Mouse (Mus musculus) CH12.LX (cell line): ENCODE results near the gene Rasd2. TPM values are rescaled to one million over a fixed set of nuclear protein-coding genes. Genes with fewer than 3 reads are reported as not detected.

Experiments
- DNase-seq: peaks from one replicate; pipeline ENCODE4 v3.0.0-alpha.2; 2013; ENCODE audit errors: extremely low read depth
- H3K27ac ChIP-seq: 2 replicates; pipeline ENCODE4 v1.5.1; 2012; ENCODE audit warnings: low read depth, mild to moderate bottlenecking, control low read depth, moderate library complexity; ENCODE audit not compliant: insufficient read depth
- H3K27me3 ChIP-seq: replicated peaks from 2 replicates; pipeline ENCODE3; 2012; ENCODE audit warnings: inconsistent platforms
- H3K36me3 ChIP-seq, 2 experiments: replicated peaks in 1 of 2; 2 replicates each; pipeline versions ENCODE3 to v1.6.1; 2012; ENCODE audit warnings: inconsistent platforms in 1 of 2, low read length in 1 of 2, mild to moderate bottlenecking in 1 of 2, mixed read lengths in 1 of 2, moderate library complexity in 1 of 2; ENCODE audit not compliant: control insufficient read depth in 1 of 2, insufficient read depth in 1 of 2
- H3K4me1 ChIP-seq, 2 experiments: 2 replicates each; pipeline ENCODE4 v1.6.1; 2012; ENCODE audit warnings: inconsistent platforms in 1 of 2, moderate library complexity in 1 of 2; ENCODE audit not compliant: insufficient read depth in 2 of 2, control insufficient read depth in 1 of 2
- H3K4me2 ChIP-seq: 2 replicates; pipeline ENCODE4 v1.6.1; 2012; ENCODE audit warnings: low read depth, mild to moderate bottlenecking, control low read depth; ENCODE audit not compliant: poor library complexity, insufficient read depth, severe bottlenecking
- H3K4me3 ChIP-seq, 3 experiments: fragments of 150-350 bp in 1 of 3; sonication (generic) in 1 of 3; replicated peaks in 1 of 3; 2 replicates each; pipeline versions ENCODE3 to v1.5.1; 2011 to 2012; ENCODE audit warnings: low read depth in 2 of 3, low read length in 2 of 3, mild to moderate bottlenecking in 2 of 3, moderate library complexity in 2 of 3, control low read depth in 1 of 3, improper control_type of control experiment in 1 of 3, inconsistent platforms in 1 of 3, mixed read lengths in 1 of 3; ENCODE audit not compliant: poor library complexity in 1 of 3
- H3K79me2 ChIP-seq: replicated peaks from 2 replicates; pipeline ENCODE4 v1.6.1; 2012; ENCODE audit warnings: mild to moderate bottlenecking, moderate library complexity; ENCODE audit not compliant: control insufficient read depth, poor library complexity, insufficient read depth, severe bottlenecking; ENCODE audit errors: extremely low read depth
- H3K9ac ChIP-seq: 2 replicates; pipeline ENCODE4 v1.6.1; 2012; ENCODE audit warnings: low read depth, mild to moderate bottlenecking, control low read depth, moderate library complexity; ENCODE audit not compliant: insufficient read depth
- H3K9me3 ChIP-seq: replicated peaks from 2 replicates; pipeline ENCODE3; 2012; ENCODE audit warnings: low read length, inconsistent platforms, mixed read lengths
- BHLHE40 ChIP-seq: IDR thresholded peaks from 2 replicates; pipeline ENCODE4 v1.6.1; 2011; ENCODE audit warnings: mild to moderate bottlenecking, low read depth, low read length, improper control_type of control experiment
- CHD1 ChIP-seq: IDR thresholded peaks from 2 replicates; pipeline ENCODE4 v1.6.1; 2012; ENCODE audit warnings: low read depth, low read length, improper control_type of control experiment, inconsistent platforms
- CTCF ChIP-seq, 2 experiments: IDR thresholded peaks in 1 of 2; conservative IDR thresholded peaks in 1 of 2; 2 replicates each; pipeline ENCODE4 v1.5.1; 2011 to 2012; ENCODE audit warnings: low read depth in 2 of 2, low read length in 2 of 2, improper control_type of control experiment in 1 of 2, inconsistent platforms in 1 of 2, mild to moderate bottlenecking in 1 of 2, moderate library complexity in 1 of 2
- EP300 ChIP-seq: IDR thresholded peaks from 2 replicates; pipeline ENCODE4 v1.6.1; 2011; ENCODE audit warnings: low read length, improper control_type of control experiment
- GABPA ChIP-seq: IDR thresholded peaks from 2 replicates; pipeline ENCODE4 v1.6.1; 2012; ENCODE audit warnings: low read depth, low read length, improper control_type of control experiment, inconsistent platforms; ENCODE audit not compliant: insufficient replicate concordance
- HCFC1 ChIP-seq: IDR thresholded peaks from 2 replicates; pipeline ENCODE4 v1.6.1; 2012; ENCODE audit warnings: low read depth, mild to moderate bottlenecking, inconsistent platforms, low read length, improper control_type of control experiment
- IRF4 ChIP-seq: IDR thresholded peaks from 2 replicates; pipeline ENCODE4 v1.6.1; 2014; ENCODE audit warnings: low read depth, mild to moderate bottlenecking, inconsistent platforms, low read length, improper control_type of control experiment
- MEF2A ChIP-seq: IDR thresholded peaks from 2 replicates; pipeline ENCODE4 v1.6.1; 2014; ENCODE audit warnings: low read depth, mild to moderate bottlenecking, inconsistent platforms, low read length, improper control_type of control experiment, borderline replicate concordance
- MXI1 ChIP-seq: IDR thresholded peaks from 2 replicates; pipeline ENCODE4 v1.6.1; 2011; ENCODE audit warnings: mild to moderate bottlenecking, low read depth, low read length, improper control_type of control experiment
- NELFE ChIP-seq: IDR thresholded peaks from 2 replicates; pipeline ENCODE4 v1.6.1; 2011; ENCODE audit warnings: low read depth, low read length, improper control_type of control experiment
- NRF1 ChIP-seq: IDR thresholded peaks from 2 replicates; pipeline ENCODE4 v1.6.1; 2014; ENCODE audit warnings: low read depth, mild to moderate bottlenecking, inconsistent platforms, low read length, improper control_type of control experiment, moderate library complexity
- PAX5 ChIP-seq: IDR thresholded peaks from 2 replicates; pipeline ENCODE4 v1.6.1; 2012; ENCODE audit warnings: low read length, inconsistent platforms, mixed read lengths
- POLR2A ChIP-seq: IDR thresholded peaks from 2 replicates; pipeline ENCODE4 v1.6.1; 2011; ENCODE audit warnings: low read depth, mild to moderate bottlenecking, improper control_type of control experiment, low read length
- TCF12 ChIP-seq: IDR thresholded peaks from 2 replicates; pipeline ENCODE4 v1.6.1; 2014; ENCODE audit warnings: low read depth, mild to moderate bottlenecking, inconsistent platforms, low read length, improper control_type of control experiment
- ZC3H11A ChIP-seq: IDR thresholded peaks from 2 replicates; pipeline ENCODE4 v1.6.1; 2012; ENCODE audit warnings: low read depth, mild to moderate bottlenecking, inconsistent platforms, low read length, improper control_type of control experiment
- ZMIZ1 ChIP-seq: IDR thresholded peaks from 2 replicates; pipeline ENCODE4 v1.6.1; 2012; ENCODE audit warnings: low read depth, mild to moderate bottlenecking, inconsistent platforms, low read length, improper control_type of control experiment
- dilution Hi-C: fragments of 300-500 bp; cut with MboI; formaldehyde crosslinking; loops from 2 replicates; pipeline ENCODE4 v1.14.3; 2020; ENCODE audit warnings: low sequenced_read_pairs; ENCODE audit not compliant: extremely low pct_unique_long_range_greater_than_20kb, extremely low pct_ligation_motif_present
- in situ Hi-C: fragments of 300-500 bp; cut with MboI; formaldehyde crosslinking; loops from 3 replicates; pipeline ENCODE4 v1.14.3; 2019; ENCODE audit warnings: low sequenced_read_pairs, low pct_ligation_motif_present, low pct_unique_long_range_greater_than_20kb, mixed read lengths
- polyA plus RNA-seq: library from polyadenylated mRNA; unstranded; fragments of >175 nt; gene quantifications from 2 replicates; pipeline ENCODE4 v1.2.1, GENCODE M21; 2012; ENCODE audit warnings: low read depth; ENCODE audit not compliant: insufficient read length
- total RNA-seq, 2 experiments: library from RNA; depleted of rRNA; stranded (reverse); fragments of 300-350 nt in 1 of 2; fragments of >200 nt in 1 of 2; gene quantifications; 2 replicates each; pipeline ENCODE4 v1.2.3; 2012 to 2014

The Rasd2 gene
- total and polyA plus RNA-seq, 3 experiments = not detected

DNA sequence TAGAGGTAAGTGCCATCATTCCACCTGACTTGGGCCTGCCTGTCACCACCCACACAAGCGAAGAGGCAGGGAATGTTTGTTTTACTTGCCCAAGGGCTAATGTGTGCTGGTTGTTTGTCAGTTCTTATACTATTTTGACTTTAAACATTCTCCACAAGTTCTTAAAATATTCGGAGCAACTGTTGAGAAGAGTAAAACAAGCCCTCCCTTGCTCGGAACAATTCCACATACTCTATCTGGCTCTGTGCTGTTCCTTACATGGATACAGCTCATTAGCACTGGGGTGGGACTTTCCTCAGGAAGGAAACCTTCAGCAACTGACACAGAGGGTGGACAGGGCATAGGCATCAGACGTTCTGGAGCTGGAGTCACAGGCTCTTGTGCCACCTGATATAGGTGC lies 15.9 kb upstream of the Rasd2 start:
- peaks cover 17% of the 10 kb centered on the region for H3K27me3 ChIP-seq
- H3K4me2 ChIP-seq = no peak overlapping the region
- dilution Hi-C loops (no loop called here), in situ Hi-C loops (no loop called here)
- no peaks in the 10 kb centered on the region for H3K79me2 ChIP-seq
- H3K9ac ChIP-seq = no peak overlapping the region
- H3K36me3 ChIP-seq = no peaks in the 10 kb centered on the region
- H3K4me1 ChIP-seq = peaks cover 0 to 49% of the 10 kb centered on the region in 2 experiments; a peak in 2 of 4 replicates
- H3K4me3 ChIP-seq = no peak overlapping the region
- no peak overlapping the region for H3K27ac ChIP-seq
- no peak for DNase-seq
- TF ChIP-seq BHLHE40 = no peak
- no peak for TF ChIP-seq CTCF (conservative IDR thresholded peaks at IDR 0.05 in 1 of 2, IDR thresholded peaks at IDR 0.05 in 1 of 2; ENCODE audit: low read depth in 2 of 2, low read length in 2 of 2)
- no peak for TF ChIP-seq POLR2A
- TF ChIP-seq NRF1 = no peak
- no peak for TF ChIP-seq CHD1
- TF ChIP-seq GABPA = no peak
- no peaks in the 10 kb centered on the region for H3K9me3 ChIP-seq

DNA sequence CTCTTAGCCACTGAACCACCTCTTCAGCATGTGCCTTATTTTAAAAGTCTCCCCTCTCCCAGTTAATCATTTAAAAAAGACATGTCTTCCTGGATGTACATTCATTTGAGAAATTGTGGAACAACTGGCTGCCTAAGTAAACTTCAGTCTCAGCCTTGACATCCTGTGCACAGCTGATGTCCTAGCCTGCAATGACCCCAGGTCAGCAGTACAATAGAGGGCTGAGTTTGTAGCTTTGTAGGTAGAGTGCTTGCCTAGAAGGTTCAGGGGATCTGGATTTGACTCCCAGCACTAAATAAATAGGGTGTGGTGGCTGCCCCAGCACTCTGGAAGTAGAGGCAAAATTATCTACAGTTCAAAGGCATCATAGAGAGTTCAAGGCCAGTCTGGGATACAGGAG lies 15.4 kb upstream of the Rasd2 start:
- TF ChIP-seq ZMIZ1 = no peak
- TF ChIP-seq IRF4 = no peak
- no peak for TF ChIP-seq NELFE
- TF ChIP-seq MEF2A = no peak
- no peak for TF ChIP-seq BHLHE40
- TF ChIP-seq HCFC1 = no peak
- TF ChIP-seq, all 38 proteins: peak for 0
- no peak overlapping the region for H3K4me3 ChIP-seq
- dilution Hi-C loops = no loop called here

DNA sequence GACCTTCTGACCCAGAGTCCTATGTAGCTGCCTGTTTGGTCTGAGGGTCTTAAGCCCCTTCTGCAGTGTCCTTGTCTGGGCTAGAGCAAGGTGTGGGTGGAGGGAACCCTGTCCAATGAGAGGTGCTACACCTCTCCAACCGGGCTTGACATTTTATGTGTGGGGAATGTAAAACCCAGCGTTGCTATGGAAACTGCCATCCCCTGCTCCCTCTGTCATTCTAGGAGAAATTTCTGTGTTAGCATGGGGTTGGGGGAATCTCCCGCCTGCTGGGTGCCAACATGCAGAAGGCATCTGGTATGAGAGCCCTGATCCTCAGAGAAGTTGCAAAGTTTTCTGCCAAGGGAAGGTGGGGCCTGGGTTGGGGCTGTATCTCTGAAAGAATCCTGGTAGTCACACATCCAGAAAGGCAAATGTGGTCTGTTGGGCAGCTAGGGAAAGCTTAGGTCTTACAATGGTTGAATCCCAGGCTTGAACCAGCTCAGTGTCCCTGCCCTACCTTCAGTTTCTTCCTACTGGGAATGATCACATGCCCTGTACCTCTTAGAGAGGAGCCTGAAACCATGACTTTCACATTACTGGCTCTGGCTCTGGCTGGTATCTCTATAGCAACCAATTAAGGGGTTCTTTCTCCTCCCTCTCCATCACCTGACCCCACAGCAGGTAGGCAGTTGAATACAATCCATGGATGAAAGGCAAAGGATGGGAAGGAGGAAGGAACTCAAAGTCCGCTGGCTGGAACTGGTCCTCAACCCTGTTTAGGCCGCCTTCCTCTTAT lies 14.6 kb upstream of the Rasd2 start:
- H3K27ac ChIP-seq = no peak overlapping the region
- in situ Hi-C loops = no loop called here
- H3K36me3 ChIP-seq = no peaks in the 10 kb centered on the region
- H3K9me3 ChIP-seq = no peaks in the 10 kb centered on the region
- dilution Hi-C loops = no loop called here
- no peak overlapping the region for H3K4me2 ChIP-seq
- no peak overlapping the region for H3K4me3 ChIP-seq
- H3K27me3 ChIP-seq = peaks cover 20% of the 10 kb centered on the region
- peaks cover 0 to 36% of the 10 kb centered on the region in 2 experiments; a peak in 2 of 4 replicates for H3K4me1 ChIP-seq
- TF ChIP-seq ZC3H11A (no peak), TCF12 (no peak), MXI1 (no peak), EP300 (no peak), PAX5 (no peak), BHLHE40 (no peak)
- H3K9ac ChIP-seq = no peak overlapping the region
- DNase-seq = no peak
- no peaks in the 10 kb centered on the region for H3K79me2 ChIP-seq

More for the DNA sequence above, 15.4 kb upstream of the Rasd2 start:
- H3K36me3 ChIP-seq = no peaks in the 10 kb centered on the region
- in situ Hi-C loops = no loop called here
- no peak overlapping the region for H3K9ac ChIP-seq
- no peak for DNase-seq
- H3K27ac ChIP-seq = no peak overlapping the region
- no peak overlapping the region for H3K4me2 ChIP-seq
- H3K79me2 ChIP-seq = no peaks in the 10 kb centered on the region
- peaks cover 0 to 45% of the 10 kb centered on the region in 2 experiments; a peak in 2 of 4 replicates for H3K4me1 ChIP-seq
- peaks cover 17% of the 10 kb centered on the region for H3K27me3 ChIP-seq
- no peaks in the 10 kb centered on the region for H3K9me3 ChIP-seq
